Mouse (Mus musculus): ENCODE results near the gene Prrg2.

Gene Prrg2

DNA sequence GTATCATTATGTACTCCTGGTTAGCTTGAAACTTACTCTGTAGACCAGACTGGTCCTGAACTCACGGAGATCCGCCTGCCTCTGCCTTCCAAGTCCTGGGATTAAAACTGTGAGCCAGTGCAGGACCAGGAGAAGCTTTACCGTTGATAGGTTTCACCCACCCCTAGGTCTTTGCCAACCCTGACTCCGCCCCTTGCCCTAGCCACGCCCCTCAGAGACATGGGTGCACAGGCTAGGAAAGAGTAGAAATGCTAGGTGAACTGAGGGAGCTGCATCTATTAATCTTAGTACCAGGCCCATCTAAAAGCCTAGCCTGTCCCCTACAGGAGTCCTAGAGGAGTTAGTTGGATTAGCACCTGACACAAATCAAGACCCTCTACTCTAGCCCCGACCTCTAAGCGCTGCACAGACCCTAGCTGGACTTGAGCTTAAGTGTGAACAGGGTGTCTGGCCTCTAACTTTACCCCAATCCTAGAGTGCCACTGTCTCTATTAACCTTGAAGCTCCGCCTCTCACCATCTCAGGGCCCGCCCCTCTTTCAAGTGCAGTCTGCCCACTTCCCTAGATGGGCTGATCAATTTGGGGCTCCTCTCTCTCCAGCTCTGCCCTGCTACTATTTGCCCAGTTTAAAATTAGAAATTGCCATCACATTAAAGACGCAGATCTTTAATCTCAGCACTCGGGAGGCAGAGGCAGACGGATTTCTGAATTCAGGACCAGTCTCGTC is 27.9 kb upstream of the Prrg2 start:
- no peak for DNase-seq (ENCODE audit: low spot score in 2 of 2)

DNA sequence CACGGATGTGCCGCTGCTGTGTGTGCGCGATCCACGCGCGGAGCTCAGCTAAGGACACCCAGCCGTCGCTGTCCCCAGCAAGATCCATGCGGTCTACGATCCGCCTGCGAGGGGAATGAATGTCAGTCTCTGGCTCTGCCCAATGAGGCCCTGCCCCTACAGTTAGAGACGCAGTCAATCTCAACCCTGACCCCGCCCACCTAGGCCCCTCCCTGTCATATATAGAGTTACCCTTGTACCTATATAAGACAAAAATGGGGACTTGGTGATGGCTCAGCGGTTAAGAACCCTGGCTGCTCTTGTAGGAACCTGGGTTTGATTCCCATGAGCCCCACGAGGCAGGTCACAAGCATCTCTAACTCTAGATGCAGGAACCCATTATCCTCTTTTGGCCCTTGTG is 26.1 kb upstream of the Prrg2 start:
- DNase-seq (ENCODE audit: low spot score in 2 of 2) = no peak

DNA sequence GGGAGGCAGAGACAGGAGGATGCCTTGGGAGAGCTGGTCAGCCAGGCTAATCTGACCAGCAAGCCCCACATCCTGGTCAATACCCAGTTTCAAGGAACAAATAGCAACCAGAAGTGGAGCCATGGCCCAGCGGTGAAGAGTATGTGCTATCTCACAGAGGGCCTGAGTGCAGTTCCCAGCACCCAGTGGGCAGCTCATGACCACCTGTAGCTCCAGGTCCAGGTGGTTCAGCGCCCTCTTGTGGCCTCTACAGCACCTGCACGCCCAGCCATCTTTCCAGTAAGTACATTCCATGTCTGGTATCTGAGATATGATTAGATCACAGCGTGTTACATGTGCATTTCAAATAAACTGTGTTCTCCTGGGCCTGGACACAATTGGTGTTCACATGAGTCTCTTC is 23.6 kb upstream of the Prrg2 start:
- no peak for DNase-seq (ENCODE audit: low spot score in 2 of 2)

DNA sequence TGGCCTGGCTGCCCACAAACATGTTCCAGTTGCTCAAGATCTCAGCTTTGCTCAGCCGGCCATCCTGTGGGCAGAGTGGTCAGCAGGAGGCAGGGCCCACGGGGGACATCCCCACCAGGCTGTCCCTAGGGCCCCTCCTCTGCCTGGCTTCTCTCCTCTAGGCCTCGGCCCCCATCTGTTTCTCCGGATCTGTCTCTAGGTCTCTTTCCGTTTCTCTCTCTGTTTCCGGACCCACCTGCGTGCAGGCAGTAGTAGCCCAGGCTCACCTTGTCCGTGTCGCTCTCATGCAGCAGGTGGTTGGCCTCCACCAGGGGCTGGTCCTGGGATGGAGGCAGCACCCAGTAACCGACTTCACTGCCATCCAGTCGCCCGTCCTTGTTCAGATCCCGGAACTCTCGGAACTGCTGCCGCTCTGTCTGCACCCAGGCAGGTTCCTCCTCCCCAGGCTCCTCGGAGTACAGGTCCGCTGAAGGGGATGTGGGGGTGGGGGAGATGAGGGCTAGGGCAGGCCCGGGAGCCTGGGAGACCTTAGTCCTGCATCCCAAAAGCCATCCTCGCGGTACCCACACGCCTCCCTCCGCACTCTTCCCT is 20.9 kb upstream of the Prrg2 start:
- no peak for DNase-seq (ENCODE audit: low spot score in 2 of 2)

DNA sequence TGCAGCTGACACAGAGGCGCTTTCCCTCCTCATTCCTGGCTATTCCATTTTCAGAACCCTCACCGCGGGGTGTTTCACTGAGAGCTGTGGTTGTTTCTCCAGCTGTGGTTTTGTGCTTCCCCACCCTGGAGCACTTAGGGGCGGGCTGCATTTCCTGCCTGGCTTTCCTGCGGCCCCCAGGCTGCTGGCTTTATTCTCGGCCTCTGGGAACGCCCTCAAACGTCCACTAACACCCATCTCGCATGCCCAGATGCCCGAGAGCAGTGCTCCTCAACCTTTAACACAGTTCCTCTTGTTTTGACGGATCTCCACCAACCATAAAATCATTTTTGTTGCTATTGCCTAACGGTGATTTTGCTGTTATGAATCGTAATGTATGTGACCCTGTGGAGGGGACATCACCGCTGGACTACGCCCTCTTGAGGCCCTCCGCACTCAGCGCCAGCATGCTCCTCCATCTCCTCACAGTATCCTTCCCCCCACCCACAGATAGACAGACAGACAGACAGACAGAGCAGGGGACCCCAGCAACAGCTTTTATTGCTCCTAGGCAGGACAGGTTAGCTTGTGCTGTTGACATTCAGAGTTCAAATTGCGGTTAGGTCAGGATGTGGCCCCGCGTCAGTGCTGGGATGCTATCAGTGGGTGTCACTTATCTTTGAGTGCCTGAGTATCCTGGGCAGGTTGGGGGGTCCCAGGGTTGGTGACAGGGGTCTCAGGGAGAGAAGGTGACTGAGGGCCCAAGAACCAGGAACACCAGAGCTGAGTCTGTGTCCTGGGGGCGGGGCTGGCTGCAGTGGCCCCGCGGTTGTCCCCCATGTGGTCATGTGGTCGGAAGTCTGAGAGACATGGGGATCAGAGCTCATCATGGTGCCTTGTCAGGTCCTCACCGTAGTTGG is 20.2 kb upstream of the Prrg2 start:
- no peak for DNase-seq (ENCODE audit: low spot score in 2 of 2)

GRCm38 (mm10) chr7:45081016-45081415 is 18.5 kb upstream of the Prrg2 start:
- DNase-seq (ENCODE audit: low spot score in 2 of 2) = no peak

- DNase-seq (ENCODE audit: low spot score in 2 of 2) = peak; percentile 95
Measured at GRCm38 (mm10) chr7:45079856-45080255, 17.4 kb upstream of the Prrg2 start.

DNA sequence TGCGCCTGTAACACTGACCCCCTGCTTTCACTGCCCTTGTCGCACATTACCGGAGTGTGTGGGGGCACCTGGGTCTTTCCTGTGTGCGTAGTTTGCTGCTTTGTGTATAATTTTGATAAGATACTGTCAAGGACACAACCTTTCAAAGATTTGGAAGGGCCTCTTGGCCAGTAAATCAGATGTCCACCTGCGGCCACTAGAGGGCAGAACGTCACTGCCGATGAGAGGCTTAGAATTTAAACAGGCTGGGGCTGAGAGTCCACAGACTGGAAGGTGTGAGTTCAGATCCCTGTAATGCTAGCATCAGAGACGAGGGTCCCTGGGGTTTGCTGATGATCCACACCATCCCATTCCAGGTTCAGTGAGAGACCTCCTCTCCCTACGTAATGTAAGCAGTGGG is 16.0 kb upstream of the Prrg2 start:
- DNase-seq (ENCODE audit: low spot score in 2 of 2) = peak; percentile 70

- DNase-seq (ENCODE audit: low spot score in 2 of 2) = no peak
Measured at GRCm38 (mm10) chr7:45077829-45078228, 15.4 kb upstream of the Prrg2 start.

DNA sequence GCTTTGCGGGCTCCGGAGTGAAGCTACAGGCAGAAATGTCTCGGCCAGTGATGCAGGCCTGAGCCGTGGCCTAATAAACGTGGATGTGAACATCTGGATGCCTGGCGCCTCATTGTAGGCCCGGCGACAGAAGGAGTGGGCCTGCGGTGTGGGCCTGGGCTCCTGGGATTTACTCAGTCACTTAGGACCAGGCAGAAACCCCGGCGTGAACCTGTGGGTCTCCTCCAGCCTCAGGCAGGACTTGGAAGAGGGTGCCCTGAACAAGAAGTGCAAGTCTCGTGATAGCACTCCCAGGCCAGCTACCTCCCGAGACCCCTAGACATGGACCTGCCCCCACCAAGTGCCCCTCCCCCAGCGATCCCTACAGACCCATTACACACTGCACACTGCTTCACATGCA is 14.8 kb upstream of the Prrg2 start:
- DNase-seq (ENCODE audit: low spot score in 2 of 2) = no peak

DNA sequence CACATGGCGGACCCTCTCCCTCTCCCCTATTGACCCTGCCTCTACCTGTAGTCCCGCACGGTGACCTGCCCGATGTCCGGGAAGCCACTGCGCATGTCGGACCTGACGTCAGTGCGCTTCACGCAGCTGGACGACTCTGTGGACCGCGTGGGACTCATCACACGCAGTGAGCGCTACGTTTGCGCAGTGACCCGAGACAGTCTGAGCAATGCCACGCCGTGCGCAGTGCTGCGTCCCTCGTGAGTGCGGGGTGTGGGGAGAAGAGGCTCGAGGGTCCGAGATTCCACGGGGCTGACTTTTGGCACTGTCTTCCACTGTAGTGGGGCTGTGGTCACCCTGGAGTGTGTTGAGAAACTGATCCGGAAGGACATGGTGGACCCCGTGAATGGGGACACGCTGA is 14.0 kb upstream of the Prrg2 start:
- no peak for DNase-seq (ENCODE audit: low spot score in 2 of 2)

- no peak for DNase-seq (ENCODE audit: low spot score in 2 of 2)
Measured at GRCm38 (mm10) chr7:45075405-45075804, 12.9 kb upstream of the Prrg2 start.

DNA sequence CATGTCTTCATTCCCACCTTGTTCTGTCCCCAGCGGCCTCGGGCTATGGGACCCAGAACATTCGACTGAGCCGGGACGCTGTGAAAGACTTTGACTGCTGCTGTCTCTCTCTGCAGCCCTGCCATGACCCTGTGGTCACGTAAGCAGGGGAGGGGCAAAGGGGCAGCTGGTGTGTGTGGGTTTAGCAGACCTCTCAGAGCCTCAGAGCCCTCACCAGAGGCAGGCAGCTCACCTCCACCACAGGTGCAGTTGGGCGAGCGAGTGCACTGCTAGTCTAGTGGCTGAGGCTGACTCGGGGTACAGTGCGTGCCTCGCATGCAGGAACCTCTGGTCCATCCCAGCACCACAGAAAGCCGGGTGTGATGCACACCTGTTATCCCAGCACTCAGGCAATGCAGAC is 11.5 kb upstream of the Prrg2 start:
- no peak for DNase-seq (ENCODE audit: low spot score in 2 of 2)

DNA sequence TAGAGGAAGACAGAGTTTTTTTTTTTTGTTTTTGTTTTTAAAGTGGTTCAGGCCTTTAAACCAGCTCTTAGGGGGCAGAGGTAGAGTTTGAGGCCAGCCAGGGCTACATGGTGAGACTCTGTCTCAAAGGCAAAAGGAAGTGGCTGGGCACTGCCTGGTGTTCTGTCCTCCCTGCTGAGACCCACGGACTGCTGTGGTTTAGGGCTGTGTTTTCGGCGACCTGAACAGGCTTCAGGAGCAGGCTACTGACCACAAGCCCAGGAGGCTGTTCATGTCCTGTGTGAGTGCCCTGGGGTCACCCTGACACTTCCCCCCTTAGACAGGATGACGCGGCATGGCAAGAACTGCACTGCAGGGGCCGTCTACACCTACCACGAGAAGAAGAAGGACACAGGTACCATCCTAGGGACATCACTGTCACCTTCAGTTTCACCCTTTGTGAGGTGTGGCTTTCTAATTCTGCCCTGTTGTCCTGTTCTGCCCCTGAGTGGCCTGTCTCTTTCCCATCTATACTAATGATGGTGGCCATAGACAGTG is 10.8 kb upstream of the Prrg2 start:
- no peak for DNase-seq (ENCODE audit: low spot score in 2 of 2)

- DNase-seq (ENCODE audit: low spot score in 2 of 2) = no peak
Measured at GRCm38 (mm10) chr7:45072230-45072629, 9.8 kb upstream of the Prrg2 start.

DNA sequence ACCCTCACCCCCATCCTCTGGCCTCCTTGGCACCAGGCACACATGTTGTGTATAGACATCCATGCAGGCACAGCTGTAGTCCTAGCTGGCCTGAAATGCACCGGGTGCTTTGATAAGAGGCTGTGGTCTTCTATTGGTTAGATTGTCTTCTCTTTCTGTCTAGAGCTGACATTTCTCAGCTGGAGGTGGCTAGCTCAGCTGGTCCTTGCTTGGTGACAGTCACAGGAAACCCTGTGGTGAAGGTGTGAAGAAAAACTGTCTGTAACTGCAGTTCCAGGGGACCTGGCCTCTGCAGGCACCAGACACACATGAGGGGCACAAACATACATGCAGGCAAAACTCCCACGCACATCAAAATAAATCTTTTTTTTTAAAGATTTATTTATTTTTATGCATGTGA is 7.2 kb upstream of the Prrg2 start:
- DNase-seq (ENCODE audit: low spot score in 2 of 2) = no peak

- peak in 1 of 2 experiments; percentile 32 for DNase-seq (ENCODE audit: low spot score in 2 of 2)
Measured at GRCm38 (mm10) chr7:45068000-45068318, 5.5 kb upstream of the Prrg2 start.

DNA sequence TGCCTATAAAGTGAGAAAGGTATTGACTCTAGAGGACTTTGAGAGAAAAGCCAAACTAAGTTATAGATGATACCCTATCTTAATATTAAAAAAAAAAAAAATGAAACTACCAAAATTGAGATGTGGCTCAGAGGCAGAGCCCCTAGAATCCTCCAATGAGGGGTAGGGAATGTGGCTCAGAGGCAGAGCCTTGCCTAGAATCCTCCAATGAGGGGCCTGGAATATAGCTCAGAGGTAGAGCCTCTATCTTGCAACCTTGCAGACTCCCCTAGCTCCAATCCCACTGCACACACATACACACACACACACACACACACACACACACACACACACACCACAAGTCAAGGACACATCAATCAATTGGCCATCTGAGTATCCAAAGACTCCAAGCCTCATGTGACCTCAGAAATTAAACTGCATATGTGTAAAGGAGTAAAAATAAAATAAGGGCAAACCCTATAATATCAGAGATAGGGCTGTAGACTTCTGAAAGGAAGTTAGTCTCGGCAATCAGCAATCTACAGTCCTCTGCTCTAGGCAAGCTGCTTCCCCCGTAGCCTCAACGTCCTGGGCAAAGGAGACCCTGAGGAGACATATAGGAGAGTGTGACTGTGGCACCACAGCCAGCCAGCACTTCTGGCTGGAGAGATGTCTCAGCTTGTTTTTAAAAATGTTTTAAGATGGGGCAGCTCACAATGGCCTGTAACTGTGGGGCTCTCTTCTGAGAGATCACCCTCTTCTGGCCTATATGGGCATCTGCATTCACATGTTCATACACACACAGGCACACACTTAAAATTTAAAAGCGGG is 4.9 kb upstream of the Prrg2 start:
- DNase-seq (ENCODE audit: low spot score in 2 of 2) = no peak

- no peak for DNase-seq (ENCODE audit: low spot score in 2 of 2)
Measured at GRCm38 (mm10) chr7:45061532-45062075, 873 bp downstream of the Prrg2 start.

DNA sequence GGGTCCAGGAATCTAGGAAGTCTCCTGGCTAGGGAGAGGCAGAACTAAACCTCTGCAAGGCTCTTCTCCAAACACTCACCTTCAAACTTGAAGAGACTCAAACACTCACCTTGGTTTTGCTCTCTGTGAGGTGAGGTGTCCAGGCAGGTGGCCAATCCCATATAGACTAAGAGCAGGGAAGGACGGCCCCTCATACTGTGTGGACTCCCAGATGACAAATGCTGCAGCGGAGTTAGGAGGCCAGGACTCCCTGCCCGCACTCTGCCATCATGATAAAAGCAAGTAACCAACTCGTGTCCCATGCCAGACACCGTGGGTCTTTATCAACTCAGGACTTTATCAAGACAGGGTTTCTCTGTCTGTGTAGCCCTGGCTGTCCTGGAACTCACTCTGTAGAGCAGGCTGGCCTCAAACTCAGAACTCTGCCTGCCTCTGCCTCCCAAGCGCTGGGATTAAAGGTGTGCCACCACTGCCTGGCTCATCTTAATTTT is 1.8 kb downstream of the Prrg2 start:
- no peak for DNase-seq (ENCODE audit: low spot score in 2 of 2)
